Mouse (Mus musculus): ENCODE measurements around the gene Myh1. TPM values are rescaled to one million over a fixed set of nuclear protein-coding genes. Genes with fewer than 3 reads are reported as not detected.

Gene Myh1
- total RNA-seq, 1 experiment = 0.09 TPM

DNA sequence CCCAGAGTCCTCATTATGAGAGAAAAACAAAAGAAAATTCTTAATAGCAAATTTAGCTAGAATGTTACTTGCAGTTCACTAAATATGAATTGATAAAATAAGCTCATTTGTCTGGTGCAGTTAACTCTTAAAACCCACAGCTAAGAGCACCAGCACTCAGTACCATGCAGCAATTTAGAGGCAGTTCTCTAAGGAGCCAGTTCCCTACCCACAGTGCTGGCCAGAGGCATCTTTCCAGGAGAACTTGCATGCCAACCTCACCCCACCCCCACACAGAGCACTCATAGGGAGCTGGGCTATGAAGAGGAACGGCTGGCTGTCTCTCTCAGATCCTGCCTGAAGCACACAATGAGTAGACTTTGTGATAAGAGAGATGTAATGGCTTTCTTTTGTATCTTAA lies 46.7 kb upstream of the Myh1 start:
- TF ChIP-seq HCFC1 (IDR thresholded peaks at IDR 0.05; ENCODE audit: borderline replicate concordance, insufficient read depth, low read length) (no peak), ZC3H11A (IDR thresholded peaks at IDR 0.05; ENCODE audit: borderline replicate concordance, low read depth, low read length) (no peak), ZNF384 (IDR thresholded peaks at IDR 0.05; ENCODE audit: low read depth, low read length) (no peak), MAFK (IDR thresholded peaks at IDR 0.05; ENCODE audit: insufficient read depth, low read depth, low read length) (no peak), CHD2 (IDR thresholded peaks at IDR 0.05; ENCODE audit: low read depth, low read length) (no peak)
- Histone ChIP-seq H3K9me3 (ENCODE audit: control insufficient read depth, insufficient read depth, low read depth, low read length) (no peaks in the 10 kb centered on the region), H3K4me3 (ENCODE audit: insufficient read depth in 1 of 2, low read depth in 1 of 2, low read length in 2 of 2, poor library complexity in 1 of 2, severe bottlenecking in 1 of 2) (no peak overlapping the region), H3K4me1 (ENCODE audit: control insufficient read depth in 2 of 2, insufficient read depth in 2 of 2, low read length in 2 of 2, poor library complexity in 1 of 2) (no peaks in the 10 kb centered on the region), H3K27ac (ENCODE audit: insufficient read depth, low read depth, low read length, poor library complexity, severe bottlenecking) (no peak overlapping the region), H3K36me3 (ENCODE audit: control insufficient read depth, insufficient read depth, low read length, poor library complexity, severe bottlenecking) (no peaks in the 10 kb centered on the region), H3K9ac (ENCODE audit: insufficient read depth, low read depth, low read length, poor library complexity, severe bottlenecking) (no peak overlapping the region)
- in situ Hi-C loops (cut with MboI; ENCODE audit: low sequenced_read_pairs in 2 of 2, unreplicated experiment in 2 of 2) = no loop called here
- no peak for DNase-seq (ENCODE audit: low read depth, low spot score)

- Histone ChIP-seq H3K9me3 (ENCODE audit: control insufficient read depth, insufficient read depth, low read depth, low read length) (no peaks in the 10 kb centered on the region), H3K9ac (ENCODE audit: insufficient read depth, low read depth, low read length, poor library complexity, severe bottlenecking) (no peak overlapping the region), H3K27ac (ENCODE audit: insufficient read depth, low read depth, low read length, poor library complexity, severe bottlenecking) (no peak overlapping the region), H3K36me3 (ENCODE audit: control insufficient read depth, insufficient read depth, low read length, poor library complexity, severe bottlenecking) (no peaks in the 10 kb centered on the region), H3K4me3 (ENCODE audit: insufficient read depth in 1 of 2, low read depth in 1 of 2, low read length in 2 of 2, poor library complexity in 1 of 2, severe bottlenecking in 1 of 2) (no peak overlapping the region), H3K4me1 (ENCODE audit: control insufficient read depth in 2 of 2, insufficient read depth in 2 of 2, low read length in 2 of 2, poor library complexity in 1 of 2) (no peaks in the 10 kb centered on the region)
- in situ Hi-C loops (cut with MboI; ENCODE audit: low sequenced_read_pairs in 2 of 2, unreplicated experiment in 2 of 2) = no loop called here
- DNase-seq (ENCODE audit: low read depth, low spot score) = no peak
- TF ChIP-seq ZNF384 (IDR thresholded peaks at IDR 0.05; ENCODE audit: low read depth, low read length) = no peak
- no peak for TF ChIP-seq CHD2 (IDR thresholded peaks at IDR 0.05; ENCODE audit: low read depth, low read length)
- TF ChIP-seq HCFC1 (IDR thresholded peaks at IDR 0.05; ENCODE audit: borderline replicate concordance, insufficient read depth, low read length) = no peak
- TF ChIP-seq ZC3H11A (IDR thresholded peaks at IDR 0.05; ENCODE audit: borderline replicate concordance, low read depth, low read length) = no peak
- no peak for TF ChIP-seq MAFK (IDR thresholded peaks at IDR 0.05; ENCODE audit: insufficient read depth, low read depth, low read length)
These were observed 46.0 kb upstream of the Myh1 start for GRCm38 (mm10) chr11:67153843-67154242.

DNA sequence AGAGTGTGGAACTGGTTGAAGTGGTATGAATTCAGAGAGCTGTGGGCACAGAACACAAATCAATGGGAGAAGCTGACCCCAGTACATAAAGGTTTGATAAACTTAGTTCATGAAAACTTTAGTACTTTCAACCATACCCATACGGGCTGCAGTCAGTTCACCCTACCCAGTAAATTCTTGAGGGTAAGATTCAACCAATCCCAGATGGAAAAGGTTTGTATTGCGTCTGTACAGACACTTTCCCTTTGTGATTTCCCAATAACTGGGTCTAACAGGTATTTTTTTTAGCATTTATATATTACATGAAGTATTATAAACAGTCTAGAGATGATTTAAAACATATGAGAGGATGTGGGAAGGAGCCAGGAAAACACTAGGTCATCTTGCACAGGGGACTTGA lies 44.2 kb upstream of the Myh1 start:
- no peak overlapping the region for H3K4me3 ChIP-seq (ENCODE audit: insufficient read depth in 1 of 2, low read depth in 1 of 2, low read length in 2 of 2, poor library complexity in 1 of 2, severe bottlenecking in 1 of 2)
- no peak for DNase-seq (ENCODE audit: low read depth, low spot score)
- no peaks in the 10 kb centered on the region for H3K4me1 ChIP-seq (ENCODE audit: control insufficient read depth in 2 of 2, insufficient read depth in 2 of 2, low read length in 2 of 2, poor library complexity in 1 of 2)
- H3K36me3 ChIP-seq (ENCODE audit: control insufficient read depth, insufficient read depth, low read length, poor library complexity, severe bottlenecking) = no peaks in the 10 kb centered on the region
- no peak overlapping the region for H3K9ac ChIP-seq (ENCODE audit: insufficient read depth, low read depth, low read length, poor library complexity, severe bottlenecking)
- in situ Hi-C loops (cut with MboI; ENCODE audit: low sequenced_read_pairs in 2 of 2, unreplicated experiment in 2 of 2) = no loop called here
- H3K27ac ChIP-seq (ENCODE audit: insufficient read depth, low read depth, low read length, poor library complexity, severe bottlenecking) = no peak overlapping the region
- TF ChIP-seq ZC3H11A (IDR thresholded peaks at IDR 0.05; ENCODE audit: borderline replicate concordance, low read depth, low read length) = no peak
- no peak for TF ChIP-seq CHD2 (IDR thresholded peaks at IDR 0.05; ENCODE audit: low read depth, low read length)
- TF ChIP-seq ZNF384 (IDR thresholded peaks at IDR 0.05; ENCODE audit: low read depth, low read length) = no peak
- TF ChIP-seq HCFC1 (IDR thresholded peaks at IDR 0.05; ENCODE audit: borderline replicate concordance, insufficient read depth, low read length) = no peak
- no peak for TF ChIP-seq MAFK (IDR thresholded peaks at IDR 0.05; ENCODE audit: insufficient read depth, low read depth, low read length)
- H3K9me3 ChIP-seq (ENCODE audit: control insufficient read depth, insufficient read depth, low read depth, low read length) = no peaks in the 10 kb centered on the region

DNA sequence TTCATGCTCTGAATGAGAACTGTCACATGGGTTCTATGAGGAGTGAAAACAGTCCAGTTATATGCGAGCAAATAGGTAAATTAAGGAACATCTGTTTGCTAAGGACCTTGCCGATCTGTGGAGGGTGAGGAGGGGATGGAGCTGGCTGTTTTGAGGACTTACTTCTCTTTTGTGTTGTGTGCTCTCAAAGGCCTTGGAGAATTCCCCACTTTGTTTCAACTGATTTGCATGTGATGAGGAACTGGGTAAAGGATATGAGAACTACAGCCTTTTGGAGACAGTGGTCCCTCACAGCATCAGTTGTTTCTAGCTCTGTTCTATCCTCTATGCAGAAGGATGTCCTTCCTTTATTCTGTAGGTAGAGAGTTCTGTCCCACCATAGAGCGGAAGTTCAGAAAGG lies 39.7 kb upstream of the Myh1 start:
- TF ChIP-seq MAFK (IDR thresholded peaks at IDR 0.05; ENCODE audit: insufficient read depth, low read depth, low read length) (no peak), HCFC1 (IDR thresholded peaks at IDR 0.05; ENCODE audit: borderline replicate concordance, insufficient read depth, low read length) (no peak), ZNF384 (IDR thresholded peaks at IDR 0.05; ENCODE audit: low read depth, low read length) (no peak), ZC3H11A (IDR thresholded peaks at IDR 0.05; ENCODE audit: borderline replicate concordance, low read depth, low read length) (no peak), CHD2 (IDR thresholded peaks at IDR 0.05; ENCODE audit: low read depth, low read length) (no peak)
- Histone ChIP-seq H3K4me1 (ENCODE audit: control insufficient read depth in 2 of 2, insufficient read depth in 2 of 2, low read length in 2 of 2, poor library complexity in 1 of 2) (no peaks in the 10 kb centered on the region), H3K9me3 (ENCODE audit: control insufficient read depth, insufficient read depth, low read depth, low read length) (no peaks in the 10 kb centered on the region), H3K4me3 (ENCODE audit: insufficient read depth in 1 of 2, low read depth in 1 of 2, low read length in 2 of 2, poor library complexity in 1 of 2, severe bottlenecking in 1 of 2) (no peak overlapping the region), H3K9ac (ENCODE audit: insufficient read depth, low read depth, low read length, poor library complexity, severe bottlenecking) (no peak overlapping the region), H3K36me3 (ENCODE audit: control insufficient read depth, insufficient read depth, low read length, poor library complexity, severe bottlenecking) (no peaks in the 10 kb centered on the region), H3K27ac (ENCODE audit: insufficient read depth, low read depth, low read length, poor library complexity, severe bottlenecking) (no peak overlapping the region)
- in situ Hi-C loops (cut with MboI; ENCODE audit: low sequenced_read_pairs in 2 of 2, unreplicated experiment in 2 of 2) = no loop called here
- no peak for DNase-seq (ENCODE audit: low read depth, low spot score)

DNA sequence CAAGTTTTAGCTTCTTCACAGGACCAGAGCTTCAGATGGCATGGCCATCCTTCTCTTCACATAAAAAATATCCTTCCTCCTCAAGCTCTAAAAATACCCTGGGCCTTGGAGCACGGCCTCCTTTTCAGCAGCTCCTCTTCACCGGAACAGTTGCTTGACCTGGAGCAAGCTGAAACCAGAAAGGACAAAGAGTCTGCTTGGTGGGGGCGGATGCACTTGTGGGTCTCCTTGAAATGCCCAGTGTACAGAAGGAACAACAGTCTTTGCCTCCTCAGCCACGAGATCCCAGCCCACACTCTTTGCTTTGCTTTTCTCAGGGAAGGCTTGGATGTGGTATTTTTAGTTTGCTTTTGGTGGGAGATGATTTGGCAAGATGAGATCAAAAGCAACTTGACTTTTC lies 36.2 kb upstream of the Myh1 start:
- in situ Hi-C loops (cut with MboI; ENCODE audit: low sequenced_read_pairs in 2 of 2, unreplicated experiment in 2 of 2) = no loop called here
- Histone ChIP-seq H3K4me3 (ENCODE audit: insufficient read depth in 1 of 2, low read depth in 1 of 2, low read length in 2 of 2, poor library complexity in 1 of 2, severe bottlenecking in 1 of 2) (no peak overlapping the region), H3K4me1 (ENCODE audit: control insufficient read depth in 2 of 2, insufficient read depth in 2 of 2, low read length in 2 of 2, poor library complexity in 1 of 2) (no peaks in the 10 kb centered on the region), H3K27ac (ENCODE audit: insufficient read depth, low read depth, low read length, poor library complexity, severe bottlenecking) (no peak overlapping the region), H3K36me3 (ENCODE audit: control insufficient read depth, insufficient read depth, low read length, poor library complexity, severe bottlenecking) (no peaks in the 10 kb centered on the region), H3K9me3 (ENCODE audit: control insufficient read depth, insufficient read depth, low read depth, low read length) (no peaks in the 10 kb centered on the region), H3K9ac (ENCODE audit: insufficient read depth, low read depth, low read length, poor library complexity, severe bottlenecking) (no peak overlapping the region)
- DNase-seq (ENCODE audit: low read depth, low spot score) = no peak
- no peak for TF ChIP-seq ZNF384 (IDR thresholded peaks at IDR 0.05; ENCODE audit: low read depth, low read length)
- no peak for TF ChIP-seq MAFK (IDR thresholded peaks at IDR 0.05; ENCODE audit: insufficient read depth, low read depth, low read length)
- TF ChIP-seq HCFC1 (IDR thresholded peaks at IDR 0.05; ENCODE audit: borderline replicate concordance, insufficient read depth, low read length) = no peak
- TF ChIP-seq ZC3H11A (IDR thresholded peaks at IDR 0.05; ENCODE audit: borderline replicate concordance, low read depth, low read length) = no peak
- no peak for TF ChIP-seq CHD2 (IDR thresholded peaks at IDR 0.05; ENCODE audit: low read depth, low read length)
